Mouse (Mus musculus) kidney, postnatal 0 days (tissue): ENCODE data around the gene Wdr66. TPM values are rescaled to one million over a fixed set of nuclear protein-coding genes. Genes with fewer than 3 reads are reported as not detected.

Experiments used
- ATAC-seq: fragments of 200-750 bp; cut with Nextera tagmentation; replicated peaks from 2 replicates; pipeline ENCODE4 v1.8.0; 2017; ENCODE audit warnings: low read depth, moderate number of reproducible peaks, moderate TSS enrichment, moderate library complexity; ENCODE audit not compliant: low FRiP score
- DNase-seq: peaks from one replicate; pipeline ENCODE4 v3.0.0-alpha.2; 2016; ENCODE audit warnings: low spot score
- H3K27ac ChIP-seq: fragments of 300-500 bp; sonication (generic); 2 replicates; pipeline ENCODE4 v1.5.1; 2014; ENCODE audit warnings: mild to moderate bottlenecking
- H3K27me3 ChIP-seq: fragments of 300-500 bp; sonication (generic); 2 replicates; pipeline ENCODE4 v1.6.1; 2014; ENCODE audit warnings: low read length, mixed read lengths; ENCODE audit not compliant: insufficient read depth
- H3K36me3 ChIP-seq: fragments of 300-500 bp; sonication (generic); 2 replicates; pipeline ENCODE4 v1.6.1; 2014; ENCODE audit warnings: low read length, mixed read lengths; ENCODE audit not compliant: insufficient read depth
- H3K4me1 ChIP-seq: fragments of 300-500 bp; sonication (generic); replicated peaks from 2 replicates; pipeline ENCODE4 v1.6.1; 2014; ENCODE audit warnings: antibody characterized with exemption, low read length, mixed read lengths; ENCODE audit not compliant: insufficient read depth
- H3K4me2 ChIP-seq: fragments of 300-500 bp; sonication (generic); 2 replicates; pipeline ENCODE4 v1.6.1; 2014; ENCODE audit warnings: mild to moderate bottlenecking, low read length, moderate library complexity, mixed read lengths
- H3K4me3 ChIP-seq: fragments of 300-500 bp; sonication (generic); replicated peaks from 2 replicates; pipeline ENCODE4 v1.5.1; 2014; ENCODE audit warnings: low read depth, low read length
- H3K9ac ChIP-seq: fragments of 300-500 bp; sonication (generic); 2 replicates; pipeline ENCODE4 v1.6.1; 2014; ENCODE audit warnings: low read depth, low read length
- H3K9me3 ChIP-seq: fragments of 300-500 bp; sonication (generic); replicated peaks from 2 replicates; pipeline ENCODE4 v1.6.1; 2016; ENCODE audit warnings: low read length, inconsistent platforms, mixed read lengths
- CTCF ChIP-seq: IDR thresholded peaks from 2 replicates; pipeline ENCODE4 v1.5.1; 2016; ENCODE audit warnings: antibody characterized with exemption, low read depth, mild to moderate bottlenecking, moderate library complexity
- WGBS: fragments of 180-500 bp; shearing (Covaris S2); extraction: QIAGEN DNeasy Blood & Tissue Kit; methylation state at CpG from one replicate; pipeline ENCODE4 v1.1.7; 2014; 5-methylcytosine and 5-hydroxymethylcytosine counted together
- polyA plus RNA-seq: library from polyadenylated mRNA; unstranded; fragments of >200 nt; fragmentation: Nextera tagmentation; extraction: Ambion mirVana; gene quantifications from 2 replicates; pipeline ENCODE4 v1.2.1, GENCODE M21; 2015

Wdr66 gene
- polyA plus RNA-seq, 1 experiment from 2014 or later: 1.6 TPM

DNA sequence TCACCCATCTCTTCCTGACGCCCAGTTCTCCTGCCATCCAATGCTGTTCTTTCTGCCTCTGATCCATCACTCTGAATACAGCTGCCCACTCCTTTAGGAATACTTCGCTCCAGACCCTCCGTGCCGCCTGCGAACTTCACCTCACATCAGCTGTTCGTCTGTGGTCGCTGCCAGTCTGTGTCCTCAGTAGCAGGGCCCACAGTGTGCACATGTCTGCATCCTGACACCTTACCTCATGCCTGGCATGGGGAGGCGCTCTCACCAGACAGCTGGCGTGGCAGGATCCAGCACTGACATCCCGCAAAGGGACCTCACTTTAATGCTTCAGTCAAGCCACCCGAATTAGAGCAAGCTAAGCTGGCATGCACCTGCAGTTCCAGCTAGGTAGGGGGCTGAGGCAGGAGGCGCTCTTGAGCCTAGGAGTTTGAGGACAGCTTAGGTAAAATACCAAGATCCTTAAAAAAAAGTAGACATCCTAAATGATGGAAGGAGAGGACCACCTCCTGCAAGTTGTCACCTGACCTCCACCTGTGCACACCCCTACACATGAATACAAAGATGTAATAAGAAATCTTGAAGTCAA lies 44.4 kb downstream of the Wdr66 start:
- no peak overlapping the region for H3K4me3 ChIP-seq
- no peaks in the 10 kb centered on the region; the same call in 1 of the 2 replicates for H3K4me1 ChIP-seq
- no peak overlapping the region for H3K4me2 ChIP-seq
- no peaks in the 10 kb centered on the region for H3K9me3 ChIP-seq
- TF ChIP-seq CTCF: peak; percentile 53
- H3K36me3 ChIP-seq: no peaks in the 10 kb centered on the region
- 69% methylated on average over 12 of the region's 12 CpGs for WGBS
- ATAC-seq (no peak), DNase-seq (peak; percentile 23)
- no peak overlapping the region for H3K27ac ChIP-seq
- no peak overlapping the region for H3K9ac ChIP-seq
- H3K27me3 ChIP-seq: no peaks in the 10 kb centered on the region

DNA sequence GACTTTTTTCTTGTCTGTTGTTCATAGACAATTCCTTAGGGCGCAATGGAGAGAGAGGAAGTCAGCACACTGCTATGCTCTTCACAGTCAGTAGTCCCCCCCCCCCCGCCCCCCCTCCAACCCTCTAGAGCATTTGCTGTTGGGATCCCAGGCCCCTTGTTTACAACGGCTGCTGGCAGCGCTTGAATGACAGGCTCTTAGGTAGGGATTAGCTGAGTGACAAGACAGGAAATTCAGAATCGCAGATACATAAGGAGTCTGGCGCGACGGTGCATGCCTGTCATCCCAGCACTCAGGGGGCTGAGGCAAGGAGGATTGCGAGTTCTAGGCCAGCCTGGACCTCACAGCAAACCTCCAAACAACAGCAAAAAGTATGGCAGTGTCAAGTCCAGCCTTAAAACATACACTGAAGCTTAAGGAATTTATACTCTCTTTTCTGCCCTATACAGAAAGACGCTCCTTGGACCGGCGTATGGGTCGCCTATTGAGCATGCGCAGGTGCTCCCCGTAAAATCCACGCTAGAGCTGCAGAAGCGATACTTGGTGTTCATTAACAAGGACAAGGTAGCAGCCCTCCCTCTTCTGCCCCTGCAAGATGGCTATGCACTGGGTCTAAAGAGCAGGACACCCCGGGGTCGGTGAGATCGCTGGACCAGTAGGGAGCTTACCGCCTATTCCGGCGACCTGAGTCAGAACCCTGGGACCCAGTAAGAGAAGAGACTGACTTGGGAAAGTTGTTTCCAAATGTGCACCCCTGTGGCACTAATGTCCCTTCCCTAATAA lies 45.3 kb downstream of the Wdr66 start:
- WGBS: 61% methylated on average over 23 of the region's 23 CpGs
- no peaks in the 10 kb centered on the region for H3K9me3 ChIP-seq
- no peak overlapping the region for H3K9ac ChIP-seq
- H3K4me3 ChIP-seq: no peak overlapping the region
- DNase-seq (no peak), ATAC-seq (peak; percentile 67)
- H3K27me3 ChIP-seq: no peaks in the 10 kb centered on the region
- no peak overlapping the region for H3K27ac ChIP-seq
- H3K4me1 ChIP-seq: no peaks in the 10 kb centered on the region; the same call in 1 of the 2 replicates
- TF ChIP-seq CTCF: no peak
- no peaks in the 10 kb centered on the region for H3K36me3 ChIP-seq
- no peak overlapping the region for H3K4me2 ChIP-seq

DNA sequence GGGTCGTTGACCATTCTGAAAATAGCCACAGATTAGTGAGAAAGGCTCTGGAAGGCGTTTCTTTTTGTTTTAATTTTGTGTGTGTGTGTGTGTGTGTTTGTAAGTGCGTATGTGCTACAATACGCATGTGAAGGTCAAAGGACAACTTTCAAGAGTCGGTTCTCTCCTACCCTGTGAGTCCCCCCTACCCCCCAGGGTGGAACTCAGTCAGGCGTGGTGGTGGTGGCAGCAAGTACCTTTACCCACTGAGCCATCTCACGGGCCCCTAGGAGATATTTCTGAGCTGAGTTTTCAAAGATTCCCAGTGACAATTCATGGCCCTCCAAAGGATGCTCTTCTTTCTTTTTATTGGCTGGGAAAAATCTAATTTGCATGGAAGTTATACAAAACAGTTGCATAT lies 45.9 kb downstream of the Wdr66 start:
- no peak overlapping the region for H3K27ac ChIP-seq
- ATAC-seq (no peak), DNase-seq (no peak)
- no peak overlapping the region for H3K9ac ChIP-seq
- H3K36me3 ChIP-seq: no peaks in the 10 kb centered on the region
- no peaks in the 10 kb centered on the region for H3K27me3 ChIP-seq
- H3K4me3 ChIP-seq: no peak overlapping the region
- H3K4me2 ChIP-seq: no peak overlapping the region
- TF ChIP-seq CTCF: no peak
- 64% methylated on average over 7 of the region's 7 CpGs for WGBS
- H3K9me3 ChIP-seq: no peaks in the 10 kb centered on the region
- no peaks in the 10 kb centered on the region; the same call in 1 of the 2 replicates for H3K4me1 ChIP-seq

DNA sequence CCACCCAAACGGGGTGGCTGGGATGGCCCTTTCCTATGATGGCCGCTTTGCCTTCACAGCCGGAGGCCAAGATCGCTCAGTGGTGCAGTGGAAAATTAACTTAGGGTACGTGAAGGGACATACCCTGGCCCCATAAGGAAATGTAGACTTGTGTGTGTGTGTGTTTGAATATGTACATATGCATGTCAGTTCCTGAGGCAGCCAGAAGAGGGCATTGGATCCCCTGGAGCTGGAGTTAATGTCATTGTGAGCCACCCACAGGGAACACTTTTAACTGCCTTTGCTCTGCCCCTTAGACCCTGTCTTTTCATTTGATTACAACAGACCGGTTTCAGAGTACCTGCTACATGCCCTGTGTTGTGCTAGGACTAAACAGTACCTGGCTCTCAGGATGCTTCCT lies 46.6 kb downstream of the Wdr66 start:
- peak; percentile 68 for TF ChIP-seq CTCF

DNA sequence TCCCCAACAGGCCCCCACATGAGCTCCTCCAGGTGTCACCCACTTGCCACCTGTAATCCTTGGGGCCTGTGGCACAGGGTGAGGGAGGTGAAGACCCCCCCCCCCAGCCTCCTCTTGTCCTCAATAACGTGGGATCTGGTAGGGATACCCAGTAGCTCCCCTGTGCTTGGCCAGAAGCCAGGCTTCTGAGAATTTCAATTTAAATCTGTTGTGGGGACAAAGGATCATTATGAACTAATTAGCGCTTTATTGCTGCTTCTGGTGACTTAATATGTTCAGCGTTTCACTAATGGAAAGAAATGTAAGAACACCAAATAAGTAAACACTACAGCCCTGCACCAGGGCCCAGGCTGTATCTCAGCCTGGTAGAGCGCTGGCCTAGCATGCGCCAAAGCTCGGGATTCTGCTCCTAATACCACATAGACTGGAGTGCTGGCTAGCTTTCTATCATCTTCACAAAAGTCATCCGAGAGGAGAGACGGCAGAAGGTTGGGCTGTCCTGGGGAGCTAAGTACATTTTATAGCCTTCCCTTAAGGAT lies 48.7 kb downstream of the Wdr66 start:
- Histone ChIP-seq H3K4me2 (0 out of 2 replicates have a peak overlapping the region, but pooled peaks have one; percentile 41), H3K27me3 (no peaks in the 10 kb centered on the region), H3K4me1 (no peaks in the 10 kb centered on the region; the same call in 1 of the 2 replicates), H3K36me3 (no peaks in the 10 kb centered on the region), H3K4me3 (no peak overlapping the region), H3K9me3 (no peaks in the 10 kb centered on the region), H3K27ac (no peak overlapping the region), H3K9ac (no peak overlapping the region)
- no peak for TF ChIP-seq CTCF
- DNase-seq: no peak
- 66% methylated on average over 8 of the region's 8 CpGs for WGBS
- ATAC-seq: no peak

More for the DNA sequence above, 46.6 kb downstream of the Wdr66 start:
- ATAC-seq (no peak), DNase-seq (peak; percentile 63)
- Histone ChIP-seq H3K4me2 (no peak overlapping the region), H3K4me1 (no peaks in the 10 kb centered on the region; the same call in 1 of the 2 replicates), H3K9ac (no peak overlapping the region), H3K4me3 (no peak overlapping the region), H3K9me3 (no peaks in the 10 kb centered on the region), H3K27ac (no peak overlapping the region), H3K27me3 (no peaks in the 10 kb centered on the region), H3K36me3 (no peaks in the 10 kb centered on the region)
- WGBS: 92% methylated on average over 6 of the region's 6 CpGs

DNA sequence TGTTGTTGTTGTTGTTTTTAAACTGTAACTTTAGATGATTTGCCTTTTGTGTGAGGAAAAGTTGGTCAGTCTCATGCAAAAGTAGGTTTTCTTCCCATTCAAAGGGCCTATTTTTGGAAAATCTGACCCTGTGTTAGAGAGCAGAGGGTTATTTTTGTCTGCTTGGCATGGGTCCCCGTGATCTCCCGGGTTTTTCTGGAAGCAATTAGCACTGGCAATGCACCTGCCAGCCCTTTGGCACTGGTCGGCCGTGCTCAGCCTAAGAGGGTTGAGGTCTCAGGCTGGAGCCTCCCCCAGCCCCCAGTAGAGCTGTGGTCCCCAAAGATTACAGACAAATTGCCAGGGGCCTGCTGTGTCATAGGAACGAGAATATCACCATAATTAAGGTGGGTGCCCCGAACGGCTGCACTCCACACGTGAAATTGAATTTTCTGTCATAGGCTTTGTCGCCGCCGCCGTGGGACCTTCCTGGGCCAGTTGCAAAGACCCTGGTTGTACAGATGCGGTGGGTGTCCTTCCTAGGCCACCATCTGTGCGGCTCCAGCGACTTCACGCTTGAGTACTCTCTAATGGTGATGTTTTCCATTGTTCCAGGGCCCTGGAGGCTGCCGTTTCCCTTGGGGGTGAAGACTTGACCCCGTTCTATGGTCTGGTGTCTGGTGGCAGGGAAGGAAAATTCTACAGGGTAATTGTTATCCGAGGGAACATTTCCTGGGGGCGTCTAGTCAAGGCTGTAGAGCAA lies 50.0 kb downstream of the Wdr66 start:
- no peaks in the 10 kb centered on the region for H3K36me3 ChIP-seq
- WGBS: 53% methylated on average over 20 of the region's 20 CpGs
- ATAC-seq (no peak), DNase-seq (peak; percentile 25)
- no peak overlapping the region for H3K27ac ChIP-seq
- TF ChIP-seq CTCF: no peak
- H3K9me3 ChIP-seq: no peaks in the 10 kb centered on the region
- no peak overlapping the region for H3K4me2 ChIP-seq
- no peaks in the 10 kb centered on the region; the same call in 1 of the 2 replicates for H3K4me1 ChIP-seq
- H3K4me3 ChIP-seq: no peak overlapping the region
- H3K9ac ChIP-seq: no peak overlapping the region
- H3K27me3 ChIP-seq: no peaks in the 10 kb centered on the region
